Mouse (Mus musculus) liver, embryonic 14.5 days (tissue): ENCODE measurements around the gene Gtf3c5.

Source experiments
- CTCF ChIP-seq: IDR thresholded peaks from 2 replicates; pipeline ENCODE4 v1.5.1; 2016; ENCODE audit warnings: antibody characterized with exemption, low read depth, control low read depth
- EP300 ChIP-seq: IDR thresholded peaks from 2 replicates; pipeline ENCODE4 v1.6.1; 2016; ENCODE audit warnings: antibody characterized with exemption, low read depth

DNA sequence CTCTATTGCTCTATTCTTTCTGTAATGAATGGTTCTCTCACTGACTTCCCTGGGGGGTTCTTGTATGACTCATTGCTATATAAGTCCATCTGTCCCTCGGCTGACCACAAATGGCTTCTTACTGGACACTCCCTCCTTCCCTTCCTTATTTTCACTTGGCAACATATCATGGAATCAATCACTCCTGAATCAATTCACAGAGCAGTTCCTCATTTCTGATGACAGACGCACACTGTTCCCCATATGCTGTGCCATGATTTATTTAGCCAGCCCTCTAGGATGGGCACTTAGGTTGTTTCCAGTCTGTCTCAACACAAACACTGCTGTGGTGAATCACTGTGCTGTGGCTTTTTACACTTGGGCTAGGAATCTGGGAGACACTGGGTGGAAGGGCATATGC is 7.9 kb upstream of the Gtf3c5 start:
- TF ChIP-seq EP300 (no peak), CTCF (no peak)
